Mouse (Mus musculus): ENCODE measurements at regions not wholly inside any gene's neighbourhood (a gene's known extent, or its start where the extent isn't known, plus 50 kb on each side); places are given as distances from the start of the nearest gene placed in this dataset.

- TF ChIP-seq CTCF (IDR thresholded peaks at IDR 0.05; ENCODE audit: borderline replicate concordance, control insufficient read depth, extremely low read depth, insufficient read depth, low read length, poor library complexity) = no peak
- no peak for TF ChIP-seq POLR2A (IDR thresholded peaks at IDR 0.05; ENCODE audit: control insufficient read depth, extremely low read depth, insufficient read depth, low read length, poor library complexity)
Observed at GRCm38 (mm10) chrX:166704311-166704710, 118.8 kb upstream of the Egfl6 start.

Data from thymus, adult 2 months (tissue).